Mouse (Mus musculus) heart, embryonic 16.5 days (tissue): ENCODE measurements around the gene Rpgrip1l. TPM values are rescaled to one million over a fixed set of nuclear protein-coding genes. Genes with fewer than 3 reads are reported as not detected.

Experiments used
- ATAC-seq: fragments of 200-750 bp; cut with Nextera tagmentation; replicated peaks from 2 replicates; pipeline ENCODE4 v1.8.0; 2017; ENCODE audit warnings: moderate number of reproducible peaks; ENCODE audit not compliant: insufficient read depth, low FRiP score; ENCODE audit errors: extremely low read depth
- H3K27ac ChIP-seq: fragments of 300-500 bp; sonication (generic); 2 replicates; pipeline ENCODE4 v1.5.1; 2014; ENCODE audit warnings: mild to moderate bottlenecking, low read length, control low read depth, moderate library complexity
- H3K27me3 ChIP-seq: fragments of 300-500 bp; sonication (generic); 2 replicates; pipeline ENCODE4 v1.6.1; 2014; ENCODE audit warnings: low read length, mixed read lengths; ENCODE audit not compliant: control insufficient read depth, insufficient read depth
- H3K36me3 ChIP-seq: fragments of 300-500 bp; sonication (generic); 2 replicates; pipeline ENCODE4 v1.6.1; 2014; ENCODE audit not compliant: control insufficient read depth, insufficient read depth
- H3K4me1 ChIP-seq: fragments of 300-500 bp; sonication (generic); 2 replicates; pipeline ENCODE4 v1.6.1; 2014; ENCODE audit warnings: low read length, mixed read lengths; ENCODE audit not compliant: control insufficient read depth, insufficient read depth
- H3K4me2 ChIP-seq: fragments of 300-500 bp; sonication (generic); 2 replicates; pipeline ENCODE4 v1.6.1; 2014; ENCODE audit warnings: low read depth, mild to moderate bottlenecking, control low read depth, low read length
- H3K4me3 ChIP-seq: fragments of 300-500 bp; sonication (generic); 2 replicates; pipeline ENCODE4 v1.5.1; 2014; ENCODE audit warnings: mild to moderate bottlenecking, control low read depth, low read length
- H3K9ac ChIP-seq: fragments of 300-500 bp; sonication (generic); 2 replicates; pipeline ENCODE4 v1.6.1; 2014; ENCODE audit warnings: low read length, control low read depth
- H3K9me3 ChIP-seq: fragments of 300-500 bp; sonication (generic); replicated peaks from 2 replicates; pipeline ENCODE4 v1.6.1; 2016; ENCODE audit warnings: low read length; ENCODE audit not compliant: control insufficient read depth
- WGBS: fragments of 180-500 bp; shearing (Covaris S2); extraction: QIAGEN DNeasy Blood & Tissue Kit; methylation state at CpG from one replicate; pipeline ENCODE4 v1.1.7; 2014; 5-methylcytosine and 5-hydroxymethylcytosine counted together
- polyA plus RNA-seq: library from polyadenylated mRNA; unstranded; fragments of >200 nt; fragmentation: Nextera tagmentation; extraction: Ambion mirVana; gene quantifications from 2 replicates; pipeline ENCODE4 v1.2.1, GENCODE M21; 2015

Gene Rpgrip1l
- polyA plus RNA-seq, 1 experiment from 2014 or later, result 7.5 TPM

DNA sequence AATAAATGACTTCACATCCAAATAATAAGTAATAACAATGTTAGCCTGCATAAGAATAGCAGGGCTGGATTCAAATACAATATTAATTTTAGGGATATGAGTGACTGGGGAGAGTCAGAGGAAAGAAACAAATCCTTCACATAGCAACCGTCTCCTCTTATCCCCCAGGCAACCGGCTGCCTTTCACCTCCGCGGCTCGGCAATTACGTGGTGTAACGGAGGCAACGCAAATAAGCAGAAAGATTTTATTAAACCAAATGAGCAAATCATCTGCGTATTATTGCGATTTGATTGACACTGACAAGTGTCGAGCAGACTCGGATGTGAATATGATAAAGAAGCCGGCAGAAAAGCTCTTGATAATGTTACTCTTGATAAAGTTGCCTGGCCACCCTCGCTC is 142.1 kb downstream of the Rpgrip1l start:
- Histone ChIP-seq H3K4me2 (no peak overlapping the region), H3K4me1 (no peaks in the 10 kb centered on the region), H3K27me3 (no peaks in the 10 kb centered on the region), H3K9ac (no peak overlapping the region), H3K36me3 (no peaks in the 10 kb centered on the region), H3K4me3 (no peak overlapping the region), H3K9me3 (no peaks in the 10 kb centered on the region), H3K27ac (no peak overlapping the region)
- ATAC-seq, result no peak
- 77% methylated on average over 14 of the region's 14 CpGs for WGBS

DNA sequence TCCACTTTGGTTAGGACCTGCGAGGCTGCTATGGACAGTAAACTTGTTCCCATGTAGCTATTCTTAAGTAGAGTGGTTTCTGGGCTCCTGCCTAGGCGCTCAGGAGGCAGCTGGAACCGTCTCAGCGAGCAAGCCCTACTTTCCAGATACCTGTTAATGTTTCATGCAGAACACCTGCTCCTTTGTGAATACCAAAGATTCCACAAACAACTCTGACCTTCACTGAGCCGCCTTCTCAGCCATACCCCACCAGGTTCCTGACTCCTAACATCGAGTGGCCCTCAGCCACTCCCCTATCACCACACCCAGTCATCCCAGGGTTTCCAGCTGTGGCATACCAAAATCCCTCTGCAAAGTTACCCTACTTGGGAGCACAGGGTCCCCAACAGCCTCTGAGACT is 142.9 kb downstream of the Rpgrip1l start:
- no peak for ATAC-seq
- no peak overlapping the region for H3K27ac ChIP-seq
- no peak overlapping the region for H3K4me3 ChIP-seq
- H3K27me3 ChIP-seq, result no peaks in the 10 kb centered on the region
- WGBS, result 71% methylated on average over 6 of the region's 6 CpGs
- no peak overlapping the region for H3K4me2 ChIP-seq
- H3K36me3 ChIP-seq, result no peaks in the 10 kb centered on the region
- H3K9ac ChIP-seq, result no peak overlapping the region
- no peaks in the 10 kb centered on the region; the same call in 1 of the 2 replicates for H3K9me3 ChIP-seq
- no peaks in the 10 kb centered on the region for H3K4me1 ChIP-seq

Other genes starting within 250 kb of the Rpgrip1l start
- 20.7 and 20.9 TPM in 2 replicates for gene Rbl2, start 243.2 kb downstream of the Rpgrip1l start, polyA plus RNA-seq
- gene Aktip, start 113.3 kb downstream of the Rpgrip1l start, polyA plus RNA-seq, result 48.0 and 52.3 TPM in 2 replicates
- 69.3 and 72.1 TPM in 2 replicates for gene Fto, start 263 bp upstream of the Rpgrip1l start, polyA plus RNA-seq